Mouse (Mus musculus) intestine, embryonic 15.5 days (tissue): ENCODE measurements around the gene Nsun2. TPM values are rescaled to one million over a fixed set of nuclear protein-coding genes. Genes with fewer than 3 reads are reported as not detected.

ENCODE experiments used
- ATAC-seq: fragments of 200-750 bp; cut with Nextera tagmentation; 2 replicates; pipeline ENCODE4 v1.8.0; 2017; ENCODE audit warnings: moderate TSS enrichment, moderate library complexity
- H3K27ac ChIP-seq: fragments of 300-500 bp; sonication (generic); 2 replicates; pipeline ENCODE4 v1.5.1; 2015; ENCODE audit warnings: mild to moderate bottlenecking, inconsistent platforms
- H3K27me3 ChIP-seq: fragments of 300-500 bp; sonication (generic); replicated peaks from 2 replicates; pipeline ENCODE4 v1.6.1; 2015; ENCODE audit warnings: inconsistent platforms
- H3K36me3 ChIP-seq: fragments of 300-500 bp; sonication (generic); 2 replicates; pipeline ENCODE4 v1.6.1; 2015; ENCODE audit warnings: inconsistent platforms
- H3K4me1 ChIP-seq: fragments of 300-500 bp; sonication (generic); replicated peaks from 2 replicates; pipeline ENCODE4 v1.6.1; 2015; ENCODE audit warnings: inconsistent platforms
- H3K4me2 ChIP-seq: fragments of 300-500 bp; sonication (generic); replicated peaks from 2 replicates; pipeline ENCODE4 v1.6.1; 2015; ENCODE audit warnings: mild to moderate bottlenecking, inconsistent platforms
- H3K4me3 ChIP-seq: fragments of 300-500 bp; sonication (generic); replicated peaks from 2 replicates; pipeline ENCODE4 v1.5.1; 2015; ENCODE audit warnings: inconsistent platforms
- H3K9ac ChIP-seq: fragments of 300-500 bp; sonication (generic); 2 replicates; pipeline ENCODE4 v1.6.1; 2015; ENCODE audit warnings: inconsistent platforms
- H3K9me3 ChIP-seq: fragments of 300-500 bp; sonication (generic); 2 replicates; pipeline ENCODE4 v1.6.1; 2016; ENCODE audit warnings: inconsistent platforms
- WGBS: fragments of 180-500 bp; shearing (Covaris S2); methylation state at CpG from one replicate; pipeline ENCODE4 v1.1.7; 2015; 5-methylcytosine and 5-hydroxymethylcytosine counted together
- polyA plus RNA-seq: library from polyadenylated mRNA; unstranded; fragments of >200 nt; fragmentation: Nextera tagmentation; extraction: Ambion mirVana; gene quantifications from 2 replicates; pipeline ENCODE4 v1.2.1, GENCODE M21; 2015

The Nsun2 gene
- polyA plus RNA-seq, 1 experiment from 2014 or later: 131 TPM

- 76% methylated on average over 13 of the region's 13 CpGs for WGBS
These were observed 111.1 kb downstream of the Nsun2 start for GRCm38 (mm10) chr13:69644427-69645166.

GRCm38 (mm10) chr13:69645694-69646423 lies 112.3 kb downstream of the Nsun2 start:
- no peak overlapping the region for H3K4me3 ChIP-seq
- H3K4me1 ChIP-seq: no peaks in the 10 kb centered on the region
- no peaks in the 10 kb centered on the region; the same call in 1 of the 2 replicates for H3K27me3 ChIP-seq
- no peak overlapping the region for H3K9ac ChIP-seq
- no peak for ATAC-seq
- H3K36me3 ChIP-seq: no peaks in the 10 kb centered on the region
- 71% methylated on average over 13 of the region's 13 CpGs for WGBS
- no peak overlapping the region for H3K4me2 ChIP-seq
- H3K9me3 ChIP-seq: no peaks in the 10 kb centered on the region
- no peak overlapping the region for H3K27ac ChIP-seq

More at GRCm38 (mm10) chr13:69644427-69645166, 111.1 kb downstream of the Nsun2 start:
- Histone ChIP-seq H3K4me1 (no peaks in the 10 kb centered on the region), H3K27ac (no peak overlapping the region), H3K4me2 (no peak overlapping the region), H3K9me3 (no peaks in the 10 kb centered on the region), H3K4me3 (no peak overlapping the region), H3K36me3 (0 out of 2 replicates have a peak, but pooled peaks cover 7% of the 10 kb centered on the region), H3K27me3 (no peaks in the 10 kb centered on the region; the same call in 1 of the 2 replicates), H3K9ac (no peak overlapping the region)
- peak; percentile 88 for ATAC-seq

- H3K4me1 ChIP-seq: no peaks in the 10 kb centered on the region
- H3K9me3 ChIP-seq: no peaks in the 10 kb centered on the region
- no peak overlapping the region for H3K27ac ChIP-seq
- 73% methylated on average over 9 of the region's 9 CpGs for WGBS
- ATAC-seq: no peak
- H3K9ac ChIP-seq: no peak overlapping the region
- H3K4me2 ChIP-seq: no peak overlapping the region
- no peaks in the 10 kb centered on the region; the same call in 1 of the 2 replicates for H3K27me3 ChIP-seq
- no peaks in the 10 kb centered on the region for H3K36me3 ChIP-seq
- H3K4me3 ChIP-seq: no peak overlapping the region
These were observed 112.9 kb downstream of the Nsun2 start for GRCm38 (mm10) chr13:69646481-69646880.

GRCm38 (mm10) chr13:69654508-69654907 lies 121.0 kb downstream of the Nsun2 start:
- Histone ChIP-seq H3K4me2 (no peak overlapping the region), H3K4me1 (no peaks in the 10 kb centered on the region), H3K9me3 (no peaks in the 10 kb centered on the region), H3K27me3 (no peaks in the 10 kb centered on the region), H3K36me3 (no peaks in the 10 kb centered on the region), H3K27ac (no peak overlapping the region), H3K4me3 (no peak overlapping the region), H3K9ac (no peak overlapping the region)
- no peak for ATAC-seq
- 59% methylated on average over 3 of the region's 3 CpGs for WGBS

- H3K27ac ChIP-seq: no peak overlapping the region
- WGBS: 80% methylated on average over 5 of the region's 5 CpGs
- H3K4me1 ChIP-seq: no peaks in the 10 kb centered on the region
- no peak for ATAC-seq
- H3K27me3 ChIP-seq: no peaks in the 10 kb centered on the region
- no peaks in the 10 kb centered on the region for H3K9me3 ChIP-seq
- no peak overlapping the region for H3K4me2 ChIP-seq
- H3K4me3 ChIP-seq: no peak overlapping the region
- H3K36me3 ChIP-seq: no peaks in the 10 kb centered on the region
- H3K9ac ChIP-seq: no peak overlapping the region
These were observed 138.6 kb downstream of the Nsun2 start for GRCm38 (mm10) chr13:69672121-69672520.

GRCm38 (mm10) chr13:69672565-69672964 lies 139.0 kb downstream of the Nsun2 start:
- no peak for ATAC-seq
- Histone ChIP-seq H3K27ac (no peak overlapping the region), H3K27me3 (no peaks in the 10 kb centered on the region), H3K4me1 (no peaks in the 10 kb centered on the region), H3K36me3 (no peaks in the 10 kb centered on the region), H3K4me3 (no peak overlapping the region), H3K4me2 (no peak overlapping the region), H3K9me3 (no peaks in the 10 kb centered on the region), H3K9ac (no peak overlapping the region)
- WGBS: 90% methylated on average over 10 of the region's 10 CpGs

GRCm38 (mm10) chr13:69673197-69673920 lies 139.8 kb downstream of the Nsun2 start:
- ATAC-seq: no peak
- Histone ChIP-seq H3K36me3 (no peaks in the 10 kb centered on the region), H3K27me3 (no peaks in the 10 kb centered on the region), H3K4me2 (no peak overlapping the region), H3K9me3 (no peaks in the 10 kb centered on the region), H3K9ac (no peak overlapping the region), H3K4me3 (no peak overlapping the region), H3K27ac (no peak overlapping the region), H3K4me1 (no peaks in the 10 kb centered on the region)
- 87% methylated on average over 5 of the region's 5 CpGs for WGBS

GRCm38 (mm10) chr13:69673921-69674618 lies 140.5 kb downstream of the Nsun2 start:
- no peak overlapping the region for H3K27ac ChIP-seq
- no peak overlapping the region for H3K4me3 ChIP-seq
- no peak overlapping the region for H3K9ac ChIP-seq
- H3K9me3 ChIP-seq: no peaks in the 10 kb centered on the region
- H3K4me2 ChIP-seq: no peak overlapping the region
- no peaks in the 10 kb centered on the region for H3K36me3 ChIP-seq
- no peaks in the 10 kb centered on the region for H3K27me3 ChIP-seq
- no peak for ATAC-seq
- WGBS: 47% methylated on average over 10 of the region's 10 CpGs
- no peaks in the 10 kb centered on the region for H3K4me1 ChIP-seq

Other genes with a start within 250 kb of the Nsun2 start
- 4.0 and 4.6 TPM in 2 replicates for gene Tent4a, start 871 bp downstream of the Nsun2 start, polyA plus RNA-seq
- gene Srd5a1, start 77.7 kb downstream of the Nsun2 start, polyA plus RNA-seq: 19.9 and 20.5 TPM in 2 replicates
- 0.14 and 0.21 TPM in 2 replicates for gene Ube2ql1, start 206.1 kb downstream of the Nsun2 start, polyA plus RNA-seq